Mouse (Mus musculus) hindbrain, embryonic 10.5 days (tissue): ENCODE results near the gene Tex13a. TPM values are rescaled to one million over a fixed set of nuclear protein-coding genes. Genes with fewer than 3 reads are reported as not detected.

Experiments
- DNase-seq: peaks from one replicate; pipeline ENCODE4 v3.0.0-alpha.2; 2017; ENCODE audit warnings: low spot score
- H3K27ac ChIP-seq: fragments of 300-500 bp; sonication (generic); 2 replicates; pipeline ENCODE4 v1.5.1; 2016; ENCODE audit warnings: mild to moderate bottlenecking, moderate library complexity
- H3K27me3 ChIP-seq: fragments of 300-500 bp; sonication (generic); 2 replicates; pipeline ENCODE4 v1.6.1; 2016; ENCODE audit warnings: mild to moderate bottlenecking; ENCODE audit not compliant: poor library complexity, insufficient read depth, severe bottlenecking
- H3K36me3 ChIP-seq: fragments of 300-500 bp; sonication (generic); 2 replicates; pipeline ENCODE4 v1.6.1; 2016; ENCODE audit warnings: mild to moderate bottlenecking, moderate library complexity
- H3K4me1 ChIP-seq: fragments of 300-500 bp; sonication (generic); replicated peaks from 2 replicates; pipeline ENCODE4 v1.6.1; 2016; ENCODE audit warnings: mild to moderate bottlenecking
- H3K4me3 ChIP-seq: fragments of 300-500 bp; sonication (generic); 2 replicates; pipeline ENCODE4 v1.5.1; 2016; ENCODE audit warnings: mild to moderate bottlenecking, moderate library complexity
- H3K9me3 ChIP-seq: fragments of 300-500 bp; sonication (generic); 2 replicates; pipeline ENCODE4 v1.6.1; 2016; ENCODE audit warnings: mild to moderate bottlenecking, moderate library complexity
- WGBS: fragments of 180-500 bp; shearing (Covaris S2); methylation state at CpG from one replicate; pipeline ENCODE4 v1.1.7; 2016; 5-methylcytosine and 5-hydroxymethylcytosine counted together
- polyA plus RNA-seq: library from polyadenylated mRNA; unstranded; fragments of >200 nt; fragmentation: Nextera tagmentation; extraction: Ambion mirVana; gene quantifications from 2 replicates; pipeline ENCODE4 v1.2.1, GENCODE M21; 2016

Gene Tex13a
- polyA plus RNA-seq, result not detected in 2 replicates

DNA sequence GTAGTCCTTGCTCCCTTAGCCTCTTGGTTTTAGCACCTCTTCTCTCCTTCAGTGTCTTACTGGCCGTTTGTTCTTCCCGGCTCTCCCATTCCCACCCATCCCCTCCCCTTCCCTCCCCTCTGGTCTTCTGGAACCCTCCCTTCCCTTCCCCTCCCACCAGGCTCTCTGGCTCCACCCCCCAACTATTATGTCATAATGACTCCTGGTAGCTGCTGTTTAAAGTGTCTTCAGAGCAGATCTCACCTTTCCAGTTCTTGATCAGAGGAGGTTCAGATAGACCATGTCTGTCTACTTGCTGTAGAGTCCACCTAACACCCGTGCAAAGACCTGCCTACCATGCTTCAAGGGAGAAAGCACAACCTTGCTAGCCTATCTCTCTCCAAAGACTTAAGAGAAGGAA lies at the start of gene Tex13a:
Tex13a (minus strand) TSS at position 101 of the 400 bp plus-strand sequence.
- no peaks in the 10 kb centered on the region; the same call in 1 of the 2 replicates for H3K27me3 ChIP-seq
- H3K27ac ChIP-seq, result no peak within 1 kb of the TSS
- 77% methylated on average over 3 of the region's 3 CpGs for WGBS
- no peaks in the 10 kb centered on the region for H3K9me3 ChIP-seq
- H3K4me3 ChIP-seq, result no peak within 1 kb of the TSS
- no peak for DNase-seq
- H3K4me1 ChIP-seq, result no peaks in the 10 kb centered on the region
- no peaks in the 10 kb centered on the region for H3K36me3 ChIP-seq

- Histone ChIP-seq H3K27ac (no peak overlapping the region), H3K4me3 (no peak overlapping the region), H3K9me3 (no peaks in the 10 kb centered on the region), H3K4me1 (no peaks in the 10 kb centered on the region), H3K36me3 (no peaks in the 10 kb centered on the region), H3K27me3 (no peaks in the 10 kb centered on the region)
- WGBS, result 76% methylated on average over 4 of the region's 4 CpGs
- DNase-seq, result no peak
These were observed 25.2 kb upstream of the Tex13a start for GRCm38 (mm10) chrX:138234626-138235025.

- Histone ChIP-seq H3K4me1 (no peaks in the 10 kb centered on the region), H3K9me3 (no peaks in the 10 kb centered on the region), H3K27ac (no peak overlapping the region), H3K36me3 (no peaks in the 10 kb centered on the region), H3K4me3 (no peak overlapping the region), H3K27me3 (no peaks in the 10 kb centered on the region)
- 11% methylated on average over 3 of the region's 3 CpGs for WGBS
- DNase-seq, result peak; percentile 2
These were observed 39.2 kb downstream of the Tex13a start for GRCm38 (mm10) chrX:138170146-138170545.
